8 mouse cellular contexts compared by ENCODE assay signal in the genomic region with DNA sequence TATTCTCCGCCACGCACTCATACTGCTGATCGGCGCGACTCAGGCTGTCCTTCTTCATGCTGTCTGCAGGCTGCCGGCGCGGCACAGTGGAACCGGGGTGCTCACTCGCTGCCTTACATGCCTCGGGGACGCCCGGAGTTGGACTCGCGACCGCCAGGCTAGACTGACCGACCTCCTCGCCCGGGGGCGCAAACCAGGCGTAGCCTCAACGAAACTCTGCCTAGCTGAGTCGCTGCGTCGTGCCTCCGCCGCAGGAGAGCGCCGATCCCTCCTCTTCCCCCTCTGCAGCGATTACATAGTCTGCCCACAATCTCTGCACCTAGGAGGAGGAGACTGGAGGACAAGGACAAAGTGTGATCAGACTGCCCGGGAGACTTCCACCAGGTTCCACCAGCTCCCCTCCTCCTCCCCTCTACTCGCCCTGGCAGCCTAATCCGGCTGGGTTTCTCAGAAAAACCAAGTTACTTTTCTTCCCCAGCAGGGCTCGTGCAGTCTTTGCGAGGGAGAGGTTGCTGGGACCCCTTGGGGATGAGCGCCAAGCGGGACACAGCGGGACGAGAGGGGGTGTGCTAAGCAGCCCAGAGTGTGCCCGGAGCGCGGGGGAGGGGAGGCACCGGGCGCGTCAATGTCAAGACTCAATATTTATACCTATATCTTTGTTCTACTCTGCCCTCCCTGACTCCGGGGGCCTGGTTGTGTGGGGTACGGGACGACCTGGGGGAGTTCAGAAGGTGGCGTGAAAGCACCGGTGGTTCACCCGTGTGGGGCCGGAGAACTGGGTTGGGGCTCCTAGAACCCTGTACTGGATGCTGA.
DNase-seq lines count a peak whose midpoint lies in the region; ATAC-seq lines count a peak whose summit lies in the region.
"Had no signal": no experiment of that assay in that cellular context is flagged by ENCODE, and none has a peak within 500 bp of the region (broad histone marks: within the 10 kb centered on the region; RNA-seq: fewer than 3 reads in every experiment).

No protein-coding gene starts in this region.

- intact Hi-C loops in gastrocnemius, postnatal 14 days (cut with DNase I; ENCODE audit: low total_unique reads), result no loop called here

- ATAC-seq in megakaryocyte, adult 5-6 weeks (ENCODE audit: poor library complexity, severe bottlenecking), result no peak
- no peak for ATAC-seq in embryonic facial prominence, embryonic 15.5 days (ENCODE audit: insufficient number of reproducible peaks, low FRiP score, low TSS enrichment, low read depth)
- ATAC-seq in limb, embryonic 12.5 days (ENCODE audit: insufficient number of reproducible peaks, insufficient read depth, low FRiP score, low TSS enrichment, low read depth), result no peak
- peak; percentile 43; the same call in 1 of the 2 replicates for ATAC-seq in stomach, embryonic 15.5 days (ENCODE audit: insufficient read depth, low FRiP score, low read depth)

- no peaks in the 10 kb centered on the region for H3K36me3 ChIP-seq in megakaryocyte, embryonic 14.5 days (replicated peaks; ENCODE audit: low read length)
- H3K36me3 ChIP-seq in embryonic facial prominence, embryonic 15.5 days, result no peaks in the 10 kb centered on the region
- no peaks in the 10 kb centered on the region for H3K36me3 ChIP-seq in limb, embryonic 12.5 days
- H3K36me3 ChIP-seq in stomach, embryonic 15.5 days, result no peaks in the 10 kb centered on the region

- H3K27me3 ChIP-seq in megakaryocyte, embryonic 14.5 days (replicated peaks), result peaks cover 26% of the 10 kb centered on the region
- H3K27me3 ChIP-seq in embryonic facial prominence, embryonic 15.5 days, result no peaks in the 10 kb centered on the region
- peaks cover 16% of the 10 kb centered on the region for H3K27me3 ChIP-seq in limb, embryonic 12.5 days
- H3K27me3 ChIP-seq in stomach, embryonic 15.5 days (replicated peaks), result no peaks in the 10 kb centered on the region

- H3K4me3 ChIP-seq in megakaryocyte, embryonic 14.5 days (replicated peaks), result peak overlapping the region; percentile 47
- H3K4me3 ChIP-seq in embryonic facial prominence, embryonic 15.5 days (replicated peaks), result peak overlapping the region; percentile 37
- H3K4me3 ChIP-seq in limb, embryonic 12.5 days (replicated peaks), result peak overlapping the region; percentile 40
- H3K4me3 ChIP-seq in stomach, embryonic 15.5 days (replicated peaks), result peak overlapping the region; percentile 36
- H3K4me3 ChIP-seq: myocyte had no signal

- H3K27ac ChIP-seq in embryonic facial prominence, embryonic 15.5 days (replicated peaks), result no peak overlapping the region
- no peak overlapping the region for H3K27ac ChIP-seq in limb, embryonic 12.5 days
- no peak overlapping the region for H3K27ac ChIP-seq in stomach, embryonic 15.5 days

- no peaks in the 10 kb centered on the region for H3K4me1 ChIP-seq in megakaryocyte, embryonic 14.5 days
- no peaks in the 10 kb centered on the region for H3K4me1 ChIP-seq in embryonic facial prominence, embryonic 15.5 days
- H3K4me1 ChIP-seq in limb, embryonic 12.5 days (replicated peaks), result no peaks in the 10 kb centered on the region
- H3K4me1 ChIP-seq in stomach, embryonic 15.5 days, result no peaks in the 10 kb centered on the region

- DNase-seq in gastrocnemius, postnatal 14 days, result no peak
- DNase-seq in spleen, adult 12 weeks (ENCODE audit: low spot score), result no peak

- H3K9ac ChIP-seq in embryonic facial prominence, embryonic 15.5 days, result no peak overlapping the region
- H3K9ac ChIP-seq in limb, embryonic 12.5 days (replicated peaks), result no peak overlapping the region; the same call in 1 of the 2 replicates
- no peak overlapping the region for H3K9ac ChIP-seq in stomach, embryonic 15.5 days

- peaks cover 24% of the 10 kb centered on the region for H3K9me3 ChIP-seq in megakaryocyte, embryonic 14.5 days
- no peaks in the 10 kb centered on the region for H3K9me3 ChIP-seq in embryonic facial prominence, embryonic 15.5 days (replicated peaks)
- H3K9me3 ChIP-seq in limb, embryonic 12.5 days, result no peaks in the 10 kb centered on the region
- no peaks in the 10 kb centered on the region for H3K9me3 ChIP-seq in stomach, embryonic 15.5 days

- 23% methylated on average over 51 of the region's 52 CpGs for WGBS in embryonic facial prominence, embryonic 15.5 days
- WGBS in limb, embryonic 12.5 days, result 17% methylated on average over 52 of the region's 52 CpGs
- WGBS in stomach, embryonic 15.5 days, result 19% methylated on average over 50 of the region's 52 CpGs

- H3K4me2 ChIP-seq in embryonic facial prominence, embryonic 15.5 days (replicated peaks), result peak overlapping the region; percentile 68
- peak overlapping the region; percentile 67 for H3K4me2 ChIP-seq in limb, embryonic 12.5 days
- H3K4me2 ChIP-seq in stomach, embryonic 15.5 days, result peak overlapping the region; percentile 65
